Mouse (Mus musculus): ENCODE data around the gene Rps28. TPM values are rescaled to one million over a fixed set of nuclear protein-coding genes. Genes with fewer than 3 reads are reported as not detected.
A peak's percentile ranks its signal among the peaks of the same experiment; 100 is the strongest.

Rps28 gene
- total RNA-seq, 2 experiments from 2014 or later, result 600 to 661 TPM

- no peak; the same call in 1 of the 2 replicates for TF ChIP-seq CTCF (IDR thresholded peaks at IDR 0.05)
- intact Hi-C loops (cut with DNase I), result no loop called here
- H3K27ac ChIP-seq, result no peak overlapping the region
- DNase-seq (ENCODE audit: extremely low spot score in 1 of 2, low spot score in 2 of 2), result no peak
- H3K4me3 ChIP-seq, result 0 out of 2 replicates have a peak overlapping the region, but pooled peaks have one; percentile 5
These were observed 42.3 kb downstream of the Rps28 start for GRCm38 (mm10) chr17:33782067-33782466.

GRCm38 (mm10) chr17:33781124-33781977 lies 43.0 kb downstream of the Rps28 start, which contains the start of gene Angptl4:
Gene Angptl4, minus strand, starts transcription at chr17:33781830.
- no peak; the same call in none of the 2 replicates for TF ChIP-seq CTCF (IDR thresholded peaks at IDR 0.05)
- DNase-seq (ENCODE audit: extremely low spot score in 1 of 2, low spot score in 2 of 2), result peak; percentile 41 to 52
- H3K27ac ChIP-seq, result peak within 1 kb of the TSS; percentile 78
- intact Hi-C loops (cut with DNase I), result no loop called here
- peak within 1 kb of the TSS; percentile 50 for H3K4me3 ChIP-seq

- intact Hi-C loops (cut with DNase I), result no loop called here
- no peak for DNase-seq (ENCODE audit: extremely low spot score in 1 of 2, low spot score in 2 of 2)
- TF ChIP-seq CTCF (IDR thresholded peaks at IDR 0.05), result no peak
- Histone ChIP-seq H3K27ac (peak overlapping the region; percentile 78), H3K4me3 (peak overlapping the region; percentile 50)
These were observed 43.9 kb downstream of the Rps28 start for GRCm38 (mm10) chr17:33780431-33780830.

GRCm38 (mm10) chr17:33779967-33780295 lies 44.4 kb downstream of the Rps28 start:
- intact Hi-C loops (cut with DNase I), result no loop called here
- no peak for DNase-seq (ENCODE audit: extremely low spot score in 1 of 2, low spot score in 2 of 2)
- TF ChIP-seq CTCF (IDR thresholded peaks at IDR 0.05), result no peak
- no peak overlapping the region for H3K4me3 ChIP-seq
- H3K27ac ChIP-seq, result peak overlapping the region; percentile 49

GRCm38 (mm10) chr17:33779271-33779966 lies 44.9 kb downstream of the Rps28 start:
- H3K27ac ChIP-seq, result peak overlapping the region; percentile 63
- H3K4me3 ChIP-seq, result peak overlapping the region; percentile 5; the same call in 1 of the 2 replicates
- intact Hi-C loops (cut with DNase I), result no loop called here
- TF ChIP-seq CTCF (IDR thresholded peaks at IDR 0.05), result no peak
- peak; percentile 69 to 79 for DNase-seq (ENCODE audit: extremely low spot score in 1 of 2, low spot score in 2 of 2)

- TF ChIP-seq CTCF (IDR thresholded peaks at IDR 0.05), result no peak
- Histone ChIP-seq H3K4me3 (no peak overlapping the region), H3K27ac (no peak overlapping the region)
- no peak for DNase-seq (ENCODE audit: extremely low spot score in 1 of 2, low spot score in 2 of 2)
- intact Hi-C loops (cut with DNase I), result no loop called here
These were observed 49.1 kb downstream of the Rps28 start for GRCm38 (mm10) chr17:33775287-33775686.

- intact Hi-C loops (cut with DNase I), result no loop called here
- H3K4me3 ChIP-seq, result no peak overlapping the region
- DNase-seq (ENCODE audit: extremely low spot score in 1 of 2, low spot score in 2 of 2), result no peak
- no peak overlapping the region for H3K27ac ChIP-seq
- no peak for TF ChIP-seq CTCF (IDR thresholded peaks at IDR 0.05)
These were observed 49.7 kb downstream of the Rps28 start for GRCm38 (mm10) chr17:33774573-33775155.

GRCm38 (mm10) chr17:33773871-33774572 lies 50.3 kb downstream of the Rps28 start:
- intact Hi-C loops (cut with DNase I), result no loop called here
- Histone ChIP-seq H3K27ac (no peak overlapping the region), H3K4me3 (no peak overlapping the region)
- no peak for TF ChIP-seq CTCF (IDR thresholded peaks at IDR 0.05)
- DNase-seq (ENCODE audit: extremely low spot score in 1 of 2, low spot score in 2 of 2), result no peak

GRCm38 (mm10) chr17:33773426-33773825 lies 50.9 kb downstream of the Rps28 start:
- Histone ChIP-seq H3K27ac (no peak overlapping the region), H3K4me3 (no peak overlapping the region)
- TF ChIP-seq CTCF (IDR thresholded peaks at IDR 0.05), result no peak
- no peak for DNase-seq (ENCODE audit: extremely low spot score in 1 of 2, low spot score in 2 of 2)
- intact Hi-C loops (cut with DNase I), result no loop called here

GRCm38 (mm10) chr17:33771617-33772016 lies 52.7 kb downstream of the Rps28 start:
- no peak overlapping the region for H3K4me3 ChIP-seq
- no peak for TF ChIP-seq CTCF (IDR thresholded peaks at IDR 0.05)
- no peak overlapping the region for H3K27ac ChIP-seq
- intact Hi-C loops (cut with DNase I), result no loop called here
- DNase-seq (ENCODE audit: extremely low spot score in 1 of 2, low spot score in 2 of 2), result no peak

Other genes starting within 250 kb of the Rps28 start
- 10 to 100 TPM; 41.5 to 45.3 TPM for gene Zfp414, start 195.5 kb downstream of the Rps28 start, total RNA-seq (2021)
- gene Pram1, start 186.5 kb downstream of the Rps28 start, total RNA-seq (2021), result under 1 TPM; 0.26 to 0.34 TPM
- gene Hnrnpm, start 137.7 kb downstream of the Rps28 start, total RNA-seq (2021), result 100 to 1,000 TPM; 137 to 162 TPM
- gene March2, start 105.9 kb downstream of the Rps28 start, total RNA-seq (2021), result 10 to 100 TPM; 93.2 to 94.9 TPM
- gene Rab11b, start 64.0 kb downstream of the Rps28 start, total RNA-seq (2021), result 100 to 1,000 TPM; 345 to 358 TPM
- 1 to 10 TPM; 3.4 to 4.3 TPM for gene Angptl4, start 42.7 kb downstream of the Rps28 start, total RNA-seq (2021)
- gene Kank3, start 14.0 kb downstream of the Rps28 start, total RNA-seq (2021), result 10 to 100 TPM; 32.3 to 38.7 TPM
- 100 to 1,000 TPM; 190 to 211 TPM for gene Ndufa7, start within 50 bp of the Rps28 start, total RNA-seq (2021)
- gene Cd320, start 18.5 kb upstream of the Rps28 start, total RNA-seq (2021), result 10 to 100 TPM; 19.8 to 26.8 TPM
- gene Gm7029, start 49.3 kb upstream of the Rps28 start, total RNA-seq (2021), result not detected
- gene Kifc1, start 66.1 kb upstream of the Rps28 start, total RNA-seq (2021), result 1 to 10 TPM; 2.2 to 3.1 TPM
- gene Platr17, start 80.6 kb upstream of the Rps28 start, total RNA-seq (2021), result not detected
- 10 to 100 TPM; 25.5 to 27.7 TPM for gene Daxx, start 84.9 kb upstream of the Rps28 start, total RNA-seq (2021)
- gene Tapbp, start 91.3 kb upstream of the Rps28 start, total RNA-seq (2021), result 10 to 100 TPM; 41.3 to 44.2 TPM
- gene Zbtb22, start 91.3 kb upstream of the Rps28 start, total RNA-seq (2021), result 10 to 100 TPM; 35.8 to 36.0 TPM
- 10 to 100 TPM; 63.4 to 74.3 TPM for gene Rgl2, start 105.0 kb upstream of the Rps28 start, total RNA-seq (2021)
- 10 to 100 TPM; 93.0 to 97.6 TPM for gene Pfdn6, start 115.8 kb upstream of the Rps28 start, total RNA-seq (2021)
- gene Wdr46, start 116.1 kb upstream of the Rps28 start, total RNA-seq (2021), result 10 to 100 TPM; 14.7 to 18.4 TPM
- gene B3galt4, start 126.9 kb upstream of the Rps28 start, total RNA-seq (2021), result 1 to 10 TPM; 6.3 to 6.5 TPM
- gene Vps52, start 131.2 kb upstream of the Rps28 start, total RNA-seq (2021), result 10 to 100 TPM; 74.6 to 82.7 TPM
- gene Rps18, start 131.4 kb upstream of the Rps28 start, total RNA-seq (2021), result 100 to 1,000 TPM; 311 to 327 TPM
- 10 to 100 TPM; 19.7 to 23.5 TPM for gene H2-K1, start 175.8 kb upstream of the Rps28 start, total RNA-seq (2021)
- 10 to 100 TPM; 34.8 to 44.9 TPM for gene Ring1, start 200.1 kb upstream of the Rps28 start, total RNA-seq (2021)
- gene H2-Ke6, start 203.5 kb upstream of the Rps28 start, total RNA-seq (2021), result 10 to 100 TPM; 34.4 to 41.2 TPM
- 100 to 1,000 TPM in 1 of 2 experiments, 10 to 100 TPM in 1; 98.6 to 104 TPM for gene Slc39a7, start 207.1 kb upstream of the Rps28 start, total RNA-seq (2021)
- gene Rxrb, start 207.2 kb upstream of the Rps28 start, total RNA-seq (2021), result 10 to 100 TPM; 84.7 to 86.2 TPM
- 10 to 100 TPM; 11.3 to 15.2 TPM for gene Col11a2, start 214.9 kb upstream of the Rps28 start, total RNA-seq (2021)

Data from left cerebral cortex, adult 2 months (tissue).